Mouse (Mus musculus) cerebellum, adult 18-20 months (tissue): ENCODE data around the gene Txndc9.
"Not testable (repeated sequence)": the region's sequence is repeated elsewhere in the genome, so short reads cannot be mapped to it uniquely, and the experiment has no call there.

Source experiments
- DNase-seq, 2 experiments: peaks; one replicate each; pipeline ENCODE4 v3.0.0; 2021

The Txndc9 gene

GRCm38 (mm10) chr1:37997867-37998266, at the start of gene Txndc9, which contains the start of gene Eif5b:
Gene Txndc9, minus strand, starts transcription at chr1:37997893.
Gene Eif5b, plus strand, starts transcription at chr1:37998010.
- peak; percentile 96 to 98 for DNase-seq

DNA sequence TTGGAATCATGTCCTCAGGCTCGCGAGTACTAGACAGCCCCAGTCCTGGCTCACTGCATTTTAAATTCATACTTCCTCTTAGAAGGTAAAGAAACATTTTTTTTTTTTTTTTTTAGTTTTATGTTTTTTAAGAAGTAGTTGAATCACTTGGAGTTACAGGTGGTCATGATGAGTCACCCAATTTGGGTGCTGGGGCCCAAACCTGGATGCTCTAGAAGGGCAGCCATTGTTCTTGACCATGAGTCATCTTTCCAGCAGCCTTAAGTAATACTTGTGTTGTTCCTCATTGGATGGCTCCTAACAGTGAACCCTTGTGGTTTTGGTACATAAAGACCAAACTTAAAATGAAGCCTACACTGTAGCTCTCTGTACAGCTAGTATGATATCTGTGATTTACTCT, 41.2 kb upstream of the Txndc9 start:
- no peak for DNase-seq

GRCm38 (mm10) chr1:38037375-38037774, 39.7 kb upstream of the Txndc9 start:
- DNase-seq = no peak

GRCm38 (mm10) chr1:38035521-38035920, 37.8 kb upstream of the Txndc9 start:
- no peak for DNase-seq

DNA sequence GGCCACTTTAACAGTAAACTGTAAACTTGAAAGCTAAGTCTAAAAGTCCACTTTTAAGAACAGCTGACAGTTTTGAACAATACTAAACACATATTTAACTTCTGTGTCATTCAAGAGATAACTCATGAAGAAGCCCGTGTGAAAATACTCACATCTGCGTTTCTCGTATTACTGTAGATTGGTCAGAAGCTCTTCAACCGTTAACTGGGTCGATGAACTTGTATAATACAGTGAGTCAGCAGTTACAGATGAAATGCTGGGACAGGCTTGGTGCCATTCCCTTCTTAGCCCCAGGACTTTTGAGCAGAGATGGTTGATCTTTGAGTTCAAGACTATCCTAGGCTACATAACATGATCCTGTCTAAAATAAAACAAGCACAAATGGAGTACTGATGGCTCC, 33.7 kb upstream of the Txndc9 start:
- DNase-seq = no peak

- DNase-seq = no peak
Measured at GRCm38 (mm10) chr1:38027301-38027700, 29.6 kb upstream of the Txndc9 start.

DNA sequence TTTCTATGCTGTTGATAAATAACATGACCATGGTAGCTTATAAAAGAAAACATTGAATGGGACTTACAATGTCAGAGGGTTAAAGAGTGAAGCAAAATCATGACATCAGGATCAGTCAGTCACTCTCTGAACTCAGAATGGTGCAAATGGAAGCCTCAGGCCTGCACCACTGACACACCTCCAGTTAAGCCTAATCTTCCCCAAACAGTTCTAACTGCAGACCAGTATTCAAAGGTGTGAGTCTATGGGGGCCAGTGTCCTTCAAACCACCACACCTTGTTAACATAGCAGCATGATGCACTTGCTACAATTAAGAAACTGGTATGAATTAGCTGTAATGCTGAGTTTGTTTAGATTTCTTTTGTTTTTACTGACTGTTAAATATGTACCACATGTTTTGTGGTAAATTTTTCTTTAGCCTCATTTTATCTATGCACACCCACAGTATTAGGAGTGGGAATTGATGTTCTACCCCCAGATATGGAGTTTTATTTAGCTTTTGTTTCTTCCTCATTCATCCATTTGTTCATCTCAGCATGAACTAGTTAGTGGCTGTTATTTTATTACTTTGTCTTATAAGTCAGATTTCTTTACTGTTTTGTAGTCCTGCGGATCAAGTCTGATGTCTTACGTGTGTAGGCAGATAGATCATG, 17.0 kb upstream of the Txndc9 start:
- no peak for DNase-seq

GRCm38 (mm10) chr1:38012509-38012908, 14.8 kb upstream of the Txndc9 start:
- DNase-seq = no peak

DNA sequence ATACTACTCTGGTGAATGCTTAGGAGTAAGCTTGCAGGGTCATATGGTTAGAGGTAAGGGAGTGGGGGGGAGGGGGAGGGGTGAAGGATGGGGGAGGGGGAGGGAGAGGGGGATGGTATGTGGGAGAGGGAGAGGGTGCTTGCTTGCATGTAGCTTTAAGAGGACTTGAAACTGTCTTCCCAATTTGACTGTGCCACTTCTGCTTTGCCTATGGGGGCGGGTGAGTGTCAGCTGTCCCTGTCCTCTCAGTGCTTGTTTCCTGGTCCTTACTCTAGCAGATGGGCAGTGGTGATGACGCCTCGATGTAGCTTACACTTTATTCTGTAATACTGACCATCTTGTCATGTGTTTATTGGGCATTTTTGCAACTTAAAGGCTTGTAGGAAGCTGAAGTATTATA, 14.4 kb upstream of the Txndc9 start:
- no peak for DNase-seq

DNA sequence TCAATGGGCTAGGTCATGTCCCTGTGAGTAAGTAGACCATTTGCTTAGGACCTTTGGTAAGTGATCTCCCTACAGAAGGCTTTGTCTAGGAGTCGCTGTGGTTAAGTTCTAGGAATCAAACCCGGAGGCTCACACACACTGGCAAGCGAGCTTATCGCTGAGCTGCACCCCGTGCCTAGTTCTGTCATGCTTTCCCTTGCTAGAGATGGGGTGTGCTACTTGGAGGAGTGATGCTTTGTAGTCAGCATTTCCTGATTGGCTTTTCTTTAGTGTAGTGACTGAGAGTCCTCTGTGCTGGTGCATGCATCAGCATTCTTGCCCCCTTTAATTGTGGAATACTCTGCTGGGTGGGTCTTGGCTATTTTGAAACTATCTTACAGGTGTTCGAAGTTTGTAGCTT, 14.0 kb upstream of the Txndc9 start:
- no peak for DNase-seq

DNA sequence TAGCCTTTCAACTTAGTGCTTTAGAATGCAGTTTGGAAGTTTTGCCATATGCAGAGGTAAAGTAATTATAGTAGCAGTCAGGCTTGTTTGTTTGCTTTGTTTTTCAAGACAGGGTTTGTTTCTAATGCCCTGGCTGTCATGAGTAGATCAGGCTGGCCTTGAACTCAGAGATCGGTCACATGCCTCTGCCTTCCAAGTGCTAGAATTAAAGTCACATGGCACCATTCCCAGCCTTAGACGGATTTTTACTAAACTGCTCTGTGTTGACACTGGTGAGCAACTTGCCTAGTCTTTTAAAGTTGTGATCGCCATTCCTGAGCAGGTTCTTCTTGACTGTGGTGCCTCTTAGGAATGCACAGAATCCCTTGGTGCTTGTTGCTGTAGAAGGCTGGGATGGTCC, 9.0 kb upstream of the Txndc9 start:
- DNase-seq = no peak

DNA sequence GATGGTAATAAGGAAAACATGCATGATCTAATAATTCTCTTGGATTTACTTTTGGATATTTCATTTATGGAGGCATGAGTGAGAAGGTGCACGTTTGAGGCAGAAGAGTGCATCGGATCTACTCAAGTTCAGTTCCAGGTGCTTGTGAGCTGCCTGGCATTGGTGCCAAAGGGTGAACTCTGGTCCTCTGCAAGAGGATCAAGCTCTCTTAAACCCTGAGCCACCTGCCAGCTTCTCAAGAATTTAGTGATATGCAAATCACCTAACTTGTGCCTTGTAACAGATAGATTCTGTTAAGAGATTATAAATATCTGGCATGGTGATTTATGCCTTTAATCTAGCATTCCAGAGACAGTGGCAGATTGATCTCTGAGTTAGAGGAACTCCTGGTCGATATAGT, 5.4 kb upstream of the Txndc9 start:
- no peak for DNase-seq

DNA sequence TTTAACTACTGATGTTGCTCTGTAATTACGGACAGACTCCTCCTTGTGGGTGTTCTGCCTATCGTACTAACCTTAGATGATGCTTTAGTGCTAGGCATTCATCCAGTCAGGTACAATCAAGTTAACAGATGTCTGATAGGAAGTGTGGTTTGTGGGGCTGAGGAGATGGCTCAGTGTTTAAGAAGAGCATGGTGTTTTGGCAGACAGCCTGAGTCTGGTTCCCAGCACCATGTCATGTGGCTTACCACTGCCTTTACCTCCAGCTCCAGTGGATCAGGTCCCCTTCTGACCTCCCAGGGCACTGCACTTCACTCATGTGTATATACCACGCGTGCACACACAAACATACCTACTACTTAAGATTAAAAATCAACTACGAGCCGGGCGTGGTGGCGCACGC, 4.3 kb upstream of the Txndc9 start:
- DNase-seq = no peak

- no peak for DNase-seq
Measured at GRCm38 (mm10) chr1:38000844-38001243, 3.2 kb upstream of the Txndc9 start.

DNA sequence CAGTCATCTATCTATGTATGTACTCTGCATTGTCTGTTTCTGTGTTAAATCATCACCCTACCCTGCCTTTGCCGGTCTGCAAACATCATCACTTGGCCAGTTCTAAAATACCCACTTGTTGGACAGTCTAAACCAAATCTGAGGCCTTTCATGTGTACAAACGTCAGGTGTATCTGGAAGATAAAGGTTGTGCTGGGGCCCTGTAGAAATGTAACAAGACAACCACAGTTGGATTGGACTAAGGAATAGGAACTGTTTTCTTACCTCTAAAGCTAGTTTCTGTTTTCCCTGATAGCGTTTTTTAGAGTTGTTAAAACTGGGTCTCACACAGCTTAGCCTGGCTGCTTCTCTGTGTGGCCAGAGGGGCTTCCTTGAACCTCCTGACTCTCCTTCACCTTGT, 1.9 kb upstream of the Txndc9 start:
- DNase-seq = no peak

- peak in 1 of 2 experiments; percentile 27 for DNase-seq
Measured at GRCm38 (mm10) chr1:37998371-37999199, 892 bp upstream of the Txndc9 start.

- peak; percentile 94 to 100 for DNase-seq
Measured at GRCm38 (mm10) chr1:37996877-37997484, 712 bp downstream of the Txndc9 start.

- no peak for DNase-seq
Measured at GRCm38 (mm10) chr1:37996226-37996625, 1.5 kb downstream of the Txndc9 start.

GRCm38 (mm10) chr1:37987856-37988255, 9.8 kb downstream of the Txndc9 start:
- no peak for DNase-seq

DNA sequence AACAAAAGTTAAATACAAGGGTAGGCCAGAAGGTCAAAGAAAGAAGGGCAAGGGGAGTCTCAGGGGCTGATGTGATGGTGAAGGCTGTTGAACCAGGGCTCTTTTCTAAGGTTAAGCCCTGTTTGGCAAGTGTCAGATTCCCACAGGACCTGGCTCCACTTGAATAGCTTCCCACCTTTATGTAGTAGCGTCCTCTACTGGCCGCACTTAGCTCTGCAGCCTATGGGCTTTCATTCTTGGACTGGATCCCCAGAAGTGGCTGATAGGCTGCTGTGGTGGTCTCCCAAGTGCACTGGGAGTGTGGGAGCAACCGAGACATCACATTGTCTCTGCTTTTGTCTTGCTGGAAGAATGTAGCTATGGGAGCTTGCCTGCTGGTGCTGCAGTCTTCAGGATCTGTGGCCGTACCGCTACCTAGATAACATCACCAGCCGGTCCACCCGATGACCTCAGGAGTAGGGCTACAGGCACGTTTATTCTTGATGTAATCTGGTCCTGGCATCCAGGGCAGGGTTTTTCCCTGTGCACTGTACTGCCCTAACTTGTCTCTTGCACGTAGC, 11.8 kb downstream of the Txndc9 start:
- peak; percentile 18 to 23 for DNase-seq

GRCm38 (mm10) chr1:37984326-37984725, 13.4 kb downstream of the Txndc9 start:
- no peak for DNase-seq

DNA sequence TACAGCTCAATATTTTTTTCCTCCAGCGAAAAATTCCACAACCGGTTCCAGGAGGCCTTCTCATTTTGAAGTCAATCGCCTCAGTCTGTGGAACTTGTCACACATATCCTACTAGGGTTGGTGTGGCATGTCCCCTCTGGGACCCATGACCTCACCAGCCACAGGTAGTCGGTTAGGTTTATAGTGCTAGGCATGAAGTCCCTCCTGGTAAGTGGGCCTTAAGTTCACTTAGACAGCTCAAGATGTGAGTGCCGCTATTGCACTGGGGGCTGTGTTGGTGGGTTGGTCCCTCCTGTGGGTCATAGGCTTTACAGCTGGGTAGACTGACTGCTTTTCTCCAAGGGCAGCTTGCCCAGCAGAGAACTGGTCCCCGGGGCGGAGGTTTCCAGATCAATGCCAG, 20.4 kb downstream of the Txndc9 start:
- no peak for DNase-seq

- not testable (repeated sequence) for DNase-seq
Measured at GRCm38 (mm10) chr1:37976666-37977065, 21.0 kb downstream of the Txndc9 start.

GRCm38 (mm10) chr1:37971520-37971919, 26.2 kb downstream of the Txndc9 start:
- no peak for DNase-seq
